Mouse (Mus musculus): ENCODE data around the gene Ccdc155.

Gene Ccdc155

GRCm38 (mm10) chr7:45226421-45226820 is 21.7 kb upstream of the Ccdc155 start:
- no peak for DNase-seq (ENCODE audit: low spot score in 2 of 2)

- DNase-seq (ENCODE audit: low spot score in 2 of 2): no peak
These were observed 20.1 kb upstream of the Ccdc155 start for GRCm38 (mm10) chr7:45224826-45225225.

GRCm38 (mm10) chr7:45221680-45222079 is 17.0 kb upstream of the Ccdc155 start:
- DNase-seq (ENCODE audit: low spot score in 2 of 2): no peak

- peak; percentile 70 to 73 for DNase-seq (ENCODE audit: low spot score in 2 of 2)
These were observed 11.9 kb upstream of the Ccdc155 start for GRCm38 (mm10) chr7:45216442-45217183.

DNA sequence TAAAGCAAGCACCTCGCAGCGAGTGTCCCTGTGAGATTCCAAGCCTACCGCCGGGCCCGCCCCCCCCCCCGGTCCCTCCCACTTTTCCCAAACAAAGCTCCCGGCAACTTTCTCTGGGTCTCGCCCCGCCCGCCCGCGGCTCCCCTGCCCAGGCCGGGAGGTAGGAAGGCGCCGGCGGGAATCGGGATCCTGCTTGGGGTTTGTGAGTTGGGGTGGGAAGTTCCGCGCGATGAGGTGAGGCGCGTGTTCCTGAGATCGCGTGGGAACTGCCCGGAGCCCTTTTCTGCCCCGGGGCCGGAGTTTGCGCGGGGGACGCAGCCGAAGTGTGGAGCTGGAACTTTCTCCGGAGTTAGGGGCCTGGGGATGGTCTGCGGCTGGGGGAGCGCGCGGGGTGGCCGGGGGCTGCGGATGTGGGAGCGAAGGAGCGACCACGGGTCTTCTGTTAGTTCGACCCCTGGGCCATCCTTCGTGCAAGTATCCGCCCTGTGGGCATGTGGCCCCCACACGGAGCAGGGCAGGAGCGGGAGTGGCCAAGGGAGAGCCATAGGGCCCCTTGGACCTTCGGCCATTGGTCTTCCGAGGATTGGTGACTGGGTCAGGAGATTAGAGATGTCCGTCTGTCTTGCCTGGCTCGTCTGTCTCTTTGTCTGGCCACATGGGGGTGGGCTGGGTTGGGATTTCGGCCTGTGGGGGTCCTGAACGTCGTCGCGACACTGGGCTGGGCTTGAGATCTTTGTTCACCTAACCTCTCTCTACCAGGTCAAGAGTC is 11.2 kb upstream of the Ccdc155 start, which contains the start of gene Tead2:
Tead2 (plus strand) TSS at position 81 of the 769 bp plus-strand sequence.
- DNase-seq (ENCODE audit: low spot score in 2 of 2): no peak

- no peak for DNase-seq (ENCODE audit: low spot score in 2 of 2)
These were observed 9.0 kb upstream of the Ccdc155 start for GRCm38 (mm10) chr7:45213708-45214107.

DNA sequence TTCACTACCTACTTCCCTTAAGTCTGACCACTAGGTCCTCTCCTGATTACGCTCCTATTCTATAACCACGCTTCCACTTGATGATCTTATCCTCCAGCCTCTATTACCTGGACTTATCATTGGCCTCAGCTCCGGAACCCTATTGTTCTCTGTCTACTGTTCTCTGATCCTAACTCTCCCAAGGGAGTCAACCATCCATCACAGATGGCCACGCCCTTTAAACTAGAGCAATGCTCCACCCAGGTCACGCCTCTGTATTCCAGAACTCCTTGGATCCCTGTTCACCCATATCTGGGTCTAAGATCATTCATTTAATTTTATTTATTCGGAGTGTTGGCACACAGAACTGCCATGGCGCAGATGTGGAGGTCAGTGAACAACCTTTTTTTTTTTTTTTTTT is 7.7 kb upstream of the Ccdc155 start:
- DNase-seq (ENCODE audit: low spot score in 2 of 2): no peak

DNA sequence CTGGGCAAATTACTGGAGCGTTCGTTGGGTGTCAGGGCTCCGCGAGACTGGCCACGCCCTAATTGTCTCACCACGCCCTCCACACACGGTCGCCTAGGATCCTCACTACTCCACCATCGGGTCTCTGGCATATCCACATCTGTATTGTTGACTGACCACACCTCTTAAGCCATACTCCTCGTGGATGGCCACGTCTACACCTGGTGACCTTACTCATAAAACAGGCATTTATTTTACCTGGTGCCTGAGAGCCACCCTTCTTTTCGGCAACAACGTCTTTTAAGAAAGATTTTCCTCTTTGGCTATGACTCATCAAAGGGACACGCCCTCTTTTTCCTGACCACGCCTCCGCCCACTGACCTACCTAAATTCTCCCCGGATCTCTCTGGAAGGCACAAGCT is 7.2 kb upstream of the Ccdc155 start, which contains the start of gene Dkkl1:
Dkkl1 (minus strand) TSS at position 297 of the 401 bp plus-strand sequence.
- no peak for DNase-seq (ENCODE audit: low spot score in 2 of 2)

- DNase-seq (ENCODE audit: low spot score in 2 of 2): no peak
These were observed 6.4 kb upstream of the Ccdc155 start for GRCm38 (mm10) chr7:45211070-45211469.

- no peak for DNase-seq (ENCODE audit: low spot score in 2 of 2)
These were observed 3.6 kb upstream of the Ccdc155 start for GRCm38 (mm10) chr7:45208260-45208659.

GRCm38 (mm10) chr7:45202654-45203053 is 2.0 kb downstream of the Ccdc155 start:
- no peak for DNase-seq (ENCODE audit: low spot score in 2 of 2)

- no peak for DNase-seq (ENCODE audit: low spot score in 2 of 2)
These were observed 5.7 kb downstream of the Ccdc155 start for GRCm38 (mm10) chr7:45198961-45199360.

DNA sequence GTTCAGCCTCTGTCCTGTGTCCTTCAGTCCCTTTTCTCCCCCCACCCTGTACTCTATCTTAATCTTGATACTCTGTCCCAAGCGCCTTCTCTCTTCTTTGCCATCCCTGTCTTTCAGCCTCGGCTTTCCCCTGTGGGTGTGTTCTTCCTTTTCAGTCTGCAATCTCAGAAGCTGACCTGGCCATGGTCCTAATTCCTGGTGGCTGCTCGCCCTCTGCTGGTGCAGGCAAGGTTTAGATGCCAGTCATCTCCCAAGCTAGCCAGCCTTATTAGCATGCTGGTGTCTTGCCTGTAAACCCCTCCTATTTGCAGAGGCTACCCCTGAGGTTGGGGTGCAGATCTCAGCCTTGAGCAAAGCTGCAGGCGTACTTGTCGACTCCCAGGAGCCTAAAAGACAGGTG is 6.3 kb downstream of the Ccdc155 start:
- peak; percentile 76 to 82 for DNase-seq (ENCODE audit: low spot score in 2 of 2)

DNA sequence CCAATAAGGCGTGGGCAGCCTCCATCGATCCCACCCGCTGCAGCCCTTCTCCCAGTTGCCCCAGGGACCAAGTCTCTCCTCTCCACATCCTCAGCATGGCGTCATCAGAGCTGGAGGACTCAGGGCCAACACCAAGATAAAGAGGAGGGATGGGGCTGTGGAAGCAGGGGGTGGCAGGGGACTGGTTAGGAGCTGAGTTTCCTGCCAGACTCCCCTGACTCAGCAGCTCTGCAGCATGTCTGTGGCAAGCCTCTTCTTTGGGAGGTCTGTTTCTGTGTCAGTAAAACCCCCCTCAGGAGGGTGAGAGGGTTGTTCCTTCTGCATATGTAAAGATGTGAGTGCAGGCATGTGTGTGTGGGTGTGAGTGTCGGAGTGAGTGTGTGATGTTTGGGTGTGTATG is 7.7 kb downstream of the Ccdc155 start:
- DNase-seq (ENCODE audit: low spot score in 2 of 2): no peak

- no peak for DNase-seq (ENCODE audit: low spot score in 2 of 2)
These were observed 8.5 kb downstream of the Ccdc155 start for GRCm38 (mm10) chr7:45196176-45196535.

DNA sequence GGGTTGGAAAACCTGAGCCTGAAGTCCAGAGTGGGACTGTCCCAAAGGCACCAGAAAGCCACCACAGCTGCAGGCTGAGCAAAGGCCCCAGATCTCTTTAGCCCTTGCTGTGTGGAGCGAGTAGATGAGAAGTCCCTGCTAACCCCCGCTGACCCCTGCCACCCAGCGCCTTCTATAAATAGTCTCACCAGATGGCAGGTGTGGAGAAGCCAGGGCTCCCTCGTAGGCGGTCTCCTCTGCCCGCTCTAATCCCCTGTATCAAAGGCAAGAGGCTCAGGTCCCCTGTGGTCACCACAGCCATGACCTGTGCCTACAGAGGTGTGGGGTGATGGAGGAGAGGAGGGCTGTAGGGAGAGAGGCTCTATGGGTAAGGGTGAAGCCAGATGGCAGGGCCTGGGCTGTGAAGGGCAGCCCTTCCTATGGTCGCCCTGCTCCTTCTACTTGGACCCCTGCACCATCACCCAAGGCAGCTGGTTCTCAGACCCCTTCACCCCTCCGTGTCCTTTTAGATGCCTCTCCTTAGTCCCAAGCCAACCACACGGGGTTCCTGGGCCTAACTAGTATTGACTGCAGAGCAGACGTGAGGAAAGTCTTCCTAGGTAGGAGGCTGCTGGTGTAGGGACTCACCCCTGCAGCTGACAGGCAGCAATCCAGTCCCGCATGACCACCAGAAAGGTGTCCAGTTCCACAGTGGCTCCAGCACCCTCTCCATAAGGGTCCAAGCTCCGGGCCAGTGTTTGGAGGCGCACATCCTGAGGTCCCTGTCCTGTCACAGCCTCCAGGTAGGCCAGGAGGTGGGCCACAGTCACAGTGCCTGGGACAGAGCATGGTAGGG is 9.1 kb downstream of the Ccdc155 start:
- DNase-seq (ENCODE audit: low spot score in 2 of 2): no peak

- DNase-seq (ENCODE audit: low spot score in 2 of 2): no peak
These were observed 10.6 kb downstream of the Ccdc155 start for GRCm38 (mm10) chr7:45193871-45194785.

GRCm38 (mm10) chr7:45193406-45193805 is 11.3 kb downstream of the Ccdc155 start:
- DNase-seq (ENCODE audit: low spot score in 2 of 2): no peak

- DNase-seq (ENCODE audit: low spot score in 2 of 2): no peak
These were observed 11.9 kb downstream of the Ccdc155 start for GRCm38 (mm10) chr7:45192585-45193310.

DNA sequence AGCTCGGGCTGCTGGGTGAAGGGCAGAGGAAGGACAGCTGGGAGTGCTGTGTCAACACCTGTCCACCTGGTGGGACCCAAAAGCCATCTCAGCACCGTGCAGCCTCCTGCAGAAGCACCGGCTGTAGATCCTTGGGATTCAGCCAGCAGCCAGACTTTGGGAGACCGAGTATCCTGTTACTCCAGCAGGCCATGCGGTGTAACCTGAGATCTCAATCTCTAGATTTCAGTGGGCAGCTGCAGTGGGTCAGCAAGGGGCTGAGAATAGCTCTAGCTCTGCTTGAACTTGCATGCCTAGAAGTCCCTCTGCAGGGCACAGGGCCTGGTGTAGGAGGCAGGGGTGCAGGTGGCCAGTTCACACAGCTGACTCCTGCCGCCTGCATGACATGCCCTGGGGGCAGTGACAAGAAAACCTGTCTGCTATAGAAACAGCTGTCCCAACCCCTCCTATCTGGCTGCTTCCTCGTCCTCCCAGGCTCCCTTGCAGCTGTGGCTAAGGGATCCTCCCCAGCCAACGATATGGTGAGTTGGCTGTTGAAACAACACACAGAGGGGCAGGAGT is 12.8 kb downstream of the Ccdc155 start:
- DNase-seq (ENCODE audit: low spot score in 2 of 2): no peak

Data from right cerebral cortex, postnatal 10 days (tissue).